Comparison of ENCODE assay signal across 8 mouse cellular contexts in genomic region chr8:24337635-24338034, GRCm38 (mm10).
DNase-seq lines count a peak whose midpoint lies in the region; ATAC-seq and TF ChIP-seq lines count a peak whose summit lies in the region.

No protein-coding gene starts in this region.

- WGBS in intestine, postnatal 0 days, result 47% methylated on average over 6 of the region's 6 CpGs
- 44% methylated on average over 6 of the region's 6 CpGs for WGBS in intestine, embryonic 16.5 days
- WGBS in limb, embryonic 13.5 days, result 60% methylated on average over 6 of the region's 6 CpGs
- WGBS in stomach, postnatal 0 days, result 53% methylated on average over 6 of the region's 6 CpGs

- no peaks in the 10 kb centered on the region for H3K36me3 ChIP-seq in intestine, postnatal 0 days (ENCODE audit: control insufficient read depth, insufficient read depth)
- H3K36me3 ChIP-seq in intestine, embryonic 16.5 days (ENCODE audit: control insufficient read depth, insufficient read depth, low read length), result no peaks in the 10 kb centered on the region
- no peaks in the 10 kb centered on the region for H3K36me3 ChIP-seq in limb, embryonic 13.5 days
- H3K36me3 ChIP-seq in stomach, postnatal 0 days (ENCODE audit: control insufficient read depth, insufficient read depth, low read length), result no peaks in the 10 kb centered on the region

- H3K9me3 ChIP-seq in intestine, postnatal 0 days (ENCODE audit: control insufficient read depth), result no peaks in the 10 kb centered on the region
- no peaks in the 10 kb centered on the region for H3K9me3 ChIP-seq in intestine, embryonic 16.5 days (ENCODE audit: control insufficient read depth, low read length)
- no peaks in the 10 kb centered on the region for H3K9me3 ChIP-seq in limb, embryonic 13.5 days
- H3K9me3 ChIP-seq in stomach, postnatal 0 days (ENCODE audit: control insufficient read depth, low read length), result no peaks in the 10 kb centered on the region

- DNase-seq in R1 (ENCODE audit: low read depth, low spot score), result peak; percentile 31
- no peak for DNase-seq in stomach, postnatal 0 days (ENCODE audit: low spot score)
- no peak for DNase-seq in thymus, postnatal 25 days
- DNase-seq in spleen, postnatal 36 days (ENCODE audit: low spot score in 2 of 2), result no peak

- H3K4me1 ChIP-seq in intestine, postnatal 0 days (replicated peaks; ENCODE audit: control insufficient read depth, insufficient read depth, low read length), result no peaks in the 10 kb centered on the region
- H3K4me1 ChIP-seq in intestine, embryonic 16.5 days (ENCODE audit: control insufficient read depth, insufficient read depth, low read length), result no peaks in the 10 kb centered on the region
- H3K4me1 ChIP-seq in embryonic fibroblast, embryonic 13.5 days (ENCODE audit: control insufficient read depth, insufficient read depth, low read length), result no peaks in the 10 kb centered on the region
- peaks cover 18% of the 10 kb centered on the region for H3K4me1 ChIP-seq in limb, embryonic 13.5 days
- no peaks in the 10 kb centered on the region for H3K4me1 ChIP-seq in stomach, postnatal 0 days (replicated peaks; ENCODE audit: control insufficient read depth, insufficient read depth)

- H3K4me3 ChIP-seq in intestine, postnatal 0 days (ENCODE audit: low read depth, low read length), result no peak overlapping the region
- H3K4me3 ChIP-seq in intestine, embryonic 16.5 days (ENCODE audit: low read length), result no peak overlapping the region
- H3K4me3 ChIP-seq in embryonic fibroblast, embryonic 13.5 days (ENCODE audit: insufficient read depth, low read length), result no peak overlapping the region
- H3K4me3 ChIP-seq in limb, embryonic 13.5 days, result no peak overlapping the region
- H3K4me3 ChIP-seq in stomach, postnatal 0 days (ENCODE audit: low read depth, low read length), result no peak overlapping the region

- H3K27me3 ChIP-seq in intestine, postnatal 0 days (replicated peaks; ENCODE audit: control insufficient read depth, insufficient read depth, low read length), result no peaks in the 10 kb centered on the region
- no peaks in the 10 kb centered on the region for H3K27me3 ChIP-seq in intestine, embryonic 16.5 days (replicated peaks; ENCODE audit: control insufficient read depth, insufficient read depth, low read length)
- no peaks in the 10 kb centered on the region for H3K27me3 ChIP-seq in limb, embryonic 13.5 days
- no peaks in the 10 kb centered on the region for H3K27me3 ChIP-seq in stomach, postnatal 0 days (ENCODE audit: control insufficient read depth, insufficient read depth, low read length)

- TF ChIP-seq POLR2A in embryonic fibroblast, embryonic 13.5 days (IDR thresholded peaks at IDR 0.05; ENCODE audit: low read depth, low read length), result no peak

- H3K4me2 ChIP-seq in intestine, postnatal 0 days (replicated peaks; ENCODE audit: low read depth), result no peak overlapping the region
- no peak overlapping the region for H3K4me2 ChIP-seq in intestine, embryonic 16.5 days (ENCODE audit: low read depth, low read length)
- H3K4me2 ChIP-seq in limb, embryonic 13.5 days (replicated peaks), result peak overlapping the region; percentile 2; the same call in 1 of the 2 replicates
- no peak overlapping the region for H3K4me2 ChIP-seq in stomach, postnatal 0 days (replicated peaks; ENCODE audit: low read depth)

- no peak overlapping the region for H3K27ac ChIP-seq in intestine, postnatal 0 days (ENCODE audit: low read depth, low read length)
- H3K27ac ChIP-seq in intestine, embryonic 16.5 days (ENCODE audit: low read length), result no peak overlapping the region
- H3K27ac ChIP-seq in embryonic fibroblast, embryonic 13.5 days (ENCODE audit: insufficient read depth, low read length), result no peak overlapping the region
- H3K27ac ChIP-seq in limb, embryonic 13.5 days, result no peak overlapping the region
- no peak overlapping the region for H3K27ac ChIP-seq in stomach, postnatal 0 days (replicated peaks)

- no peak overlapping the region for H3K9ac ChIP-seq in intestine, postnatal 0 days (ENCODE audit: low read depth, low read length)
- H3K9ac ChIP-seq in intestine, embryonic 16.5 days (ENCODE audit: low read depth, low read length), result no peak overlapping the region
- no peak overlapping the region for H3K9ac ChIP-seq in limb, embryonic 13.5 days
- H3K9ac ChIP-seq in stomach, postnatal 0 days (ENCODE audit: low read length), result no peak overlapping the region

- TF ChIP-seq CTCF in intestine, postnatal 0 days (IDR thresholded peaks at IDR 0.05; ENCODE audit: low read depth), result peak; percentile 60
- peak; percentile 28; the same call in 1 of the 2 replicates for TF ChIP-seq CTCF in embryonic fibroblast, embryonic 13.5 days (IDR thresholded peaks at IDR 0.05; ENCODE audit: borderline replicate concordance, insufficient read depth, low read length)
- peak; percentile 59 for TF ChIP-seq CTCF in stomach, postnatal 0 days (IDR thresholded peaks at IDR 0.05; ENCODE audit: low read depth)

- ATAC-seq in intestine, postnatal 0 days, result no peak
- ATAC-seq in intestine, embryonic 16.5 days, result no peak
- peak; percentile 40; the same call in 1 of the 2 replicates for ATAC-seq in limb, embryonic 13.5 days (ENCODE audit: low FRiP score, low read depth)
- no peak for ATAC-seq in stomach, postnatal 0 days (ENCODE audit: low FRiP score, low TSS enrichment)

- no peak for TF ChIP-seq EP300 in stomach, postnatal 0 days (optimal IDR thresholded peaks at IDR 0.05)
